Mouse (Mus musculus): ENCODE data around the gene Zgpat. TPM values are rescaled to one million over a fixed set of nuclear protein-coding genes. Genes with fewer than 3 reads are reported as not detected.

The Zgpat gene
- total and polyA plus RNA-seq, 3 experiments = 19.3 to 23.9 (median 20.9) TPM

DNA sequence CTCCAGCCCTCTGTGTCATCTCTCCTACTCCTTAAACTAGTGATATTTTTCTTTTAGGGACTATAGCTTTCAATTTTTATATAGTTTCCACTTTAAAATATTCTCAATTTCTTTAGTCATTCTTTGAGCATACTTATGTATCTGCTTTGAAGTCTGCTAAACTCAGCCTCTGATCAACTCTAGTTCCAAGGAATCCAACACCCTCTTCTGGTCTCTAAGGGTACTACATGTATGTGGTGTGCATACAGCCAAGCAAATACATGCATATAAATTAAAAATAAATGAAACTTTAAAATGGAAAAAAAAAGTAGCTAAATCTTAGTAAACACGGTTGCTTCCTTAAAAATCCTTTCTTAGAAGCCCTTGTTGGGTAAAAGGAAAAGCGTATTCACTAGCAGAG is 11.1 kb downstream of the Zgpat start:
- peaks cover 29 to 71% of the 10 kb centered on the region in 2 experiments for H3K36me3 ChIP-seq (replicated peaks in 1 of 2; ENCODE audit: control insufficient read depth in 1 of 2, insufficient read depth in 1 of 2, low read length in 1 of 2)
- no peak overlapping the region for H3K4me2 ChIP-seq (ENCODE audit: insufficient read depth, low read depth, poor library complexity, severe bottlenecking)
- DNase-seq (ENCODE audit: extremely low read depth) = peak; percentile 62
- H3K27me3 ChIP-seq (replicated peaks) = no peaks in the 10 kb centered on the region
- no peaks in the 10 kb centered on the region for H3K9me3 ChIP-seq (replicated peaks; ENCODE audit: low read length)
- no peak overlapping the region for H3K27ac ChIP-seq (ENCODE audit: insufficient read depth, low read depth)
- H3K4me3 ChIP-seq (replicated peaks in 1 of 3; ENCODE audit: low read depth in 2 of 3, low read length in 2 of 3, poor library complexity in 1 of 3) = no peak overlapping the region
- dilution Hi-C loops (cut with MboI; ENCODE audit: extremely low pct_ligation_motif_present, extremely low pct_unique_long_range_greater_than_20kb, low sequenced_read_pairs) = no loop called here
- no peak overlapping the region for H3K9ac ChIP-seq (ENCODE audit: insufficient read depth, low read depth)
- TF ChIP-seq ZNF384 (IDR thresholded peaks at IDR 0.05; ENCODE audit: low read depth, low read length) (no peak), ZMIZ1 (IDR thresholded peaks at IDR 0.05; ENCODE audit: low read depth, low read length) (no peak), UBTF (IDR thresholded peaks at IDR 0.05; ENCODE audit: low read depth, low read length) (no peak), SMC3 (IDR thresholded peaks at IDR 0.05; ENCODE audit: low read depth, low read length) (0 out of 2 replicates have a peak, but pooled peaks have one; percentile 6), CTCF (conservative IDR thresholded peaks at IDR 0.05 in 1 of 2, IDR thresholded peaks at IDR 0.05 in 1 of 2; ENCODE audit: low read depth in 2 of 2, low read length in 2 of 2) (peak; percentile 28 to 54; a peak in 3 of 4 replicates), EP300 (IDR thresholded peaks at IDR 0.05; ENCODE audit: low read length) (no peak), MAX (IDR thresholded peaks at IDR 0.05; ENCODE audit: low read length) (no peak), NELFE (IDR thresholded peaks at IDR 0.05; ENCODE audit: low read depth, low read length) (no peak), RAD21 (IDR thresholded peaks at IDR 0.05; ENCODE audit: low read depth, low read length) (peak; percentile 47), BHLHE40 (IDR thresholded peaks at IDR 0.05; ENCODE audit: low read depth, low read length) (no peak), GABPA (IDR thresholded peaks at IDR 0.05; ENCODE audit: insufficient replicate concordance, low read depth, low read length) (no peak)
- H3K79me2 ChIP-seq (replicated peaks; ENCODE audit: control insufficient read depth, extremely low read depth, insufficient read depth, poor library complexity, severe bottlenecking) = peaks cover 45% of the 10 kb centered on the region
- in situ Hi-C loops (cut with MboI; ENCODE audit: low pct_ligation_motif_present, low pct_unique_long_range_greater_than_20kb, low sequenced_read_pairs) = no loop called here
- H3K4me1 ChIP-seq (ENCODE audit: control insufficient read depth in 1 of 2, insufficient read depth in 2 of 2) = peaks cover 4 to 47% of the 10 kb centered on the region in 2 experiments; a peak in 3 of 4 replicates

DNA sequence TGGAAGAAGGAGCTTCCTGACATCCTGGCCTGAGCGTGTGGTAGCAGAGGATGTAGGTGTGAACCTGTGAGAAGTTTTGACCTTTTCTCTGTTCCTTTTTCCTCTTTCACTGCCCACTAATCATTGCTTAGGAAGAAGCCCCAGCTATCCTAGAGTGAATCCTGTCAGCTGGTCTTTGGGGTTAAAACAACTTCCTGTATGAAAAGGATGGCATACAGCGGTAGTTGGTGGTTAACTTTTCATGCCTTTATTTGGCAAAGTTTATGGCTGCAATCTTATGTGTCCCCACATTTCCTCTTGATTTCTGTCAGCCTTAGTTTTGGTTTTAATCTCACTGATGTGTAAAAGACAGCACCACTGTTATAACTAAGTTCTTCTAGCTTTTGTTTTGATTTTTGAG is 12.5 kb downstream of the Zgpat start:
- Histone ChIP-seq H3K27me3 (replicated peaks) (no peaks in the 10 kb centered on the region), H3K79me2 (replicated peaks; ENCODE audit: control insufficient read depth, extremely low read depth, insufficient read depth, poor library complexity, severe bottlenecking) (peaks cover 37% of the 10 kb centered on the region), H3K4me1 (ENCODE audit: control insufficient read depth in 1 of 2, insufficient read depth in 2 of 2) (peaks cover 12 to 59% of the 10 kb centered on the region in 2 experiments; a peak in 3 of 4 replicates), H3K27ac (ENCODE audit: insufficient read depth, low read depth) (no peak overlapping the region), H3K4me3 (replicated peaks in 1 of 3; ENCODE audit: low read depth in 2 of 3, low read length in 2 of 3, poor library complexity in 1 of 3) (no peak overlapping the region), H3K4me2 (ENCODE audit: insufficient read depth, low read depth, poor library complexity, severe bottlenecking) (no peak overlapping the region), H3K36me3 (replicated peaks in 1 of 2; ENCODE audit: control insufficient read depth in 1 of 2, insufficient read depth in 1 of 2, low read length in 1 of 2) (peaks cover 29 to 71% of the 10 kb centered on the region in 2 experiments), H3K9ac (ENCODE audit: insufficient read depth, low read depth) (no peak overlapping the region), H3K9me3 (replicated peaks; ENCODE audit: low read length) (no peaks in the 10 kb centered on the region)
- no peak for TF ChIP-seq POLR2AphosphoS2 (IDR thresholded peaks at IDR 0.05; ENCODE audit: low read depth, low read length)
- TF ChIP-seq JUND (conservative IDR thresholded peaks at IDR 0.05; ENCODE audit: low read depth, low read length) = no peak
- no peak for TF ChIP-seq CTCF (conservative IDR thresholded peaks at IDR 0.05 in 1 of 2, IDR thresholded peaks at IDR 0.05 in 1 of 2; ENCODE audit: low read depth in 2 of 2, low read length in 2 of 2)
- in situ Hi-C loops (cut with MboI; ENCODE audit: low pct_ligation_motif_present, low pct_unique_long_range_greater_than_20kb, low sequenced_read_pairs) (no loop called here), dilution Hi-C loops (cut with MboI; ENCODE audit: extremely low pct_ligation_motif_present, extremely low pct_unique_long_range_greater_than_20kb, low sequenced_read_pairs) (no loop called here)
- no peak for DNase-seq (ENCODE audit: extremely low read depth)

DNA sequence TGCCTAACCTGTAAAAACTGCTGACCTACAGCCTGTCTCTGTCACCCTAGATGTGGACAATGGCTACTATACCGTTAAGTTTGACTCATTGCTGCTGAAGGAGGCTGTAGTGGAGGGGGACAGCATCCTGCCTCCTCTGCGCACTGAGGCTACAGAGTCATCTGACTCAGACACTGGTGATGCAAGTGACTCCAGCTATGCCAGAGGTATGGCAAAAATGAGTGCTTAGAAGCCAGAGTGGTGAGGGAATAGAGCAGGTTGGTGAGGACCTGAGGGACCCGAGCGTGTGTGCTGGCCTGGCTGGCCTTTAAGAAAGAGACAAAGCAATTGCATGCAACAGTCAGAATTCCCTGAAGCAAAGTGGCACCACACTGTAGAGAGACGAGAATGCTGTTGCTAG is 14.0 kb downstream of the Zgpat start:
- Histone ChIP-seq H3K9me3 (replicated peaks; ENCODE audit: low read length) (no peaks in the 10 kb centered on the region), H3K9ac (ENCODE audit: insufficient read depth, low read depth) (no peak overlapping the region), H3K36me3 (replicated peaks in 1 of 2; ENCODE audit: control insufficient read depth in 1 of 2, insufficient read depth in 1 of 2, low read length in 1 of 2) (peaks cover 42 to 78% of the 10 kb centered on the region in 2 experiments), H3K4me1 (ENCODE audit: control insufficient read depth in 1 of 2, insufficient read depth in 2 of 2) (peaks cover 19 to 61% of the 10 kb centered on the region in 2 experiments), H3K79me2 (replicated peaks; ENCODE audit: control insufficient read depth, extremely low read depth, insufficient read depth, poor library complexity, severe bottlenecking) (peaks cover 26% of the 10 kb centered on the region), H3K4me2 (ENCODE audit: insufficient read depth, low read depth, poor library complexity, severe bottlenecking) (no peak overlapping the region), H3K27me3 (replicated peaks) (no peaks in the 10 kb centered on the region), H3K4me3 (replicated peaks in 1 of 3; ENCODE audit: low read depth in 2 of 3, low read length in 2 of 3, poor library complexity in 1 of 3) (no peak overlapping the region), H3K27ac (ENCODE audit: insufficient read depth, low read depth) (no peak overlapping the region)
- TF ChIP-seq JUND (conservative IDR thresholded peaks at IDR 0.05; ENCODE audit: low read depth, low read length) (no peak), HCFC1 (IDR thresholded peaks at IDR 0.05; ENCODE audit: low read depth, low read length) (no peak), MYC (IDR thresholded peaks at IDR 0.05; ENCODE audit: low read depth, low read length) (no peak), MAX (IDR thresholded peaks at IDR 0.05; ENCODE audit: low read length) (no peak), NRF1 (IDR thresholded peaks at IDR 0.05; ENCODE audit: low read depth, low read length) (no peak), EP300 (IDR thresholded peaks at IDR 0.05; ENCODE audit: low read length) (no peak), USF1 (IDR thresholded peaks at IDR 0.05; ENCODE audit: low read depth, low read length) (no peak), ELF1 (IDR thresholded peaks at IDR 0.05; ENCODE audit: low read depth, low read length) (no peak), SMC3 (IDR thresholded peaks at IDR 0.05; ENCODE audit: low read depth, low read length) (no peak), GABPA (IDR thresholded peaks at IDR 0.05; ENCODE audit: insufficient replicate concordance, low read depth, low read length) (no peak), CHD2 (IDR thresholded peaks at IDR 0.05; ENCODE audit: low read length) (no peak)
- in situ Hi-C loops (cut with MboI; ENCODE audit: low pct_ligation_motif_present, low pct_unique_long_range_greater_than_20kb, low sequenced_read_pairs) = no loop called here
- DNase-seq (ENCODE audit: extremely low read depth) = no peak
- dilution Hi-C loops (cut with MboI; ENCODE audit: extremely low pct_ligation_motif_present, extremely low pct_unique_long_range_greater_than_20kb, low sequenced_read_pairs) = no loop called here

All from CH12.LX (cell line).